Mouse (Mus musculus): ENCODE measurements around the gene Tiam1. TPM values are rescaled to one million over a fixed set of nuclear protein-coding genes. Genes with fewer than 3 reads are reported as not detected.

Tiam1 gene
- polyA plus RNA-seq, 1 experiment: 14.1 TPM

GRCm38 (mm10) chr16:89860708-89861107 is 282.9 kb downstream of the Tiam1 start:
- no peaks in the 10 kb centered on the region for H3K4me1 ChIP-seq (replicated peaks; ENCODE audit: control insufficient read depth, insufficient read depth, low read length)
- H3K27ac ChIP-seq (ENCODE audit: control insufficient read depth, insufficient read depth, low read length): no peak overlapping the region
- H3K4me3 ChIP-seq (ENCODE audit: control insufficient read depth, insufficient read depth, low read length): no peak overlapping the region
- DNase-seq: no peak
- H3K27me3 ChIP-seq (ENCODE audit: control insufficient read depth, insufficient read depth, low read length): no peaks in the 10 kb centered on the region
- WGBS: 94% methylated on average over 6 of the region's 6 CpGs
- TF ChIP-seq CTCF (IDR thresholded peaks at IDR 0.05; ENCODE audit: borderline replicate concordance, control insufficient read depth, extremely low read depth, insufficient read depth, low read length, poor library complexity) (no peak), POLR2A (IDR thresholded peaks at IDR 0.05; ENCODE audit: control insufficient read depth, extremely low read depth, insufficient read depth, low read length, poor library complexity) (no peak)
- H3K36me3 ChIP-seq (ENCODE audit: control insufficient read depth, insufficient read depth, low read length): no peaks in the 10 kb centered on the region

DNA sequence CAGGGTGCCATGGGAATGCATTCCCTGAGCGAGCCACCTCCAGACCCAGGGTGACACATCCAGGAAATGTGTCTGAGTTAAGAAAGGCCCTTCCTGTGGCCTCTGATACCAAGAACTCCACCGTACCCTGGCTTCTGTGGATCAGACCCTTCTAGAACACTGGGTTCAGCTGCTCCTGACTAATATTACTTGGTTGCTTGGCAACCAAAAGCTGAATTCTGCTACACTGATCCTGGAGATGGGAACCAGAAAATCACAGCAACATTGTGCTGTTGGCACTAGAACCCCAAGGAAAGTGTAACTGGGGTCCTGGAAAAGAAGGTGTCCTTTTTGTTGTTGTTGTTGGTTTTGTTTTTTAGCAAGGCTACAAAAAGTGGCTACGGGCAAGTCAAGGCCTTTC is 285.9 kb downstream of the Tiam1 start:
- no peak overlapping the region for H3K4me3 ChIP-seq (ENCODE audit: control insufficient read depth, insufficient read depth, low read length)
- WGBS: 99% methylated on average over 3 of the region's 3 CpGs
- H3K36me3 ChIP-seq (ENCODE audit: control insufficient read depth, insufficient read depth, low read length): no peaks in the 10 kb centered on the region
- H3K27ac ChIP-seq (ENCODE audit: control insufficient read depth, insufficient read depth, low read length): no peak overlapping the region
- TF ChIP-seq CTCF (IDR thresholded peaks at IDR 0.05; ENCODE audit: borderline replicate concordance, control insufficient read depth, extremely low read depth, insufficient read depth, low read length, poor library complexity) (no peak), POLR2A (IDR thresholded peaks at IDR 0.05; ENCODE audit: control insufficient read depth, extremely low read depth, insufficient read depth, low read length, poor library complexity) (no peak)
- H3K27me3 ChIP-seq (ENCODE audit: control insufficient read depth, insufficient read depth, low read length): no peaks in the 10 kb centered on the region
- no peak for DNase-seq
- no peaks in the 10 kb centered on the region for H3K4me1 ChIP-seq (replicated peaks; ENCODE audit: control insufficient read depth, insufficient read depth, low read length)

DNA sequence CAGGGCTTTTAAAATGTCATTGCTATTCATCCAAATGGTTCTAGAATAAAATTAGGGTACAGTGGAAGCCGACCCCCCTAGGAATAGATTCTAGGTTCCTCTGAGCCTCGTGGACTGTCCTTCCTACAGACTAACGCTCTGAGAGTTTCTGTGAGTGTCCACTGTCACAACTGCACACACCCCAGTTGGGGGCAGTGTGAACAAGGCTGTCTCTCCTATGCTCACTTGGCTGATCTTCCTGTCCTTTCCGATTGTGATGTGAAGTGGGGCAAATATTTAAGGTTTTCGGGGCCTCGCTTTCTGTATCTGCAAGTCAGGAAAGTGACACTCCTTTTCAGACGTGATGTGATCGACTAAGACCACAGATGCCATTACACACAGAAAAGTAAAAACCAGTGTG is 288.8 kb downstream of the Tiam1 start:
- DNase-seq: no peak
- WGBS: 93% methylated on average over 8 of the region's 8 CpGs
- no peak overlapping the region for H3K4me3 ChIP-seq (ENCODE audit: control insufficient read depth, insufficient read depth, low read length)
- no peaks in the 10 kb centered on the region for H3K36me3 ChIP-seq (ENCODE audit: control insufficient read depth, insufficient read depth, low read length)
- H3K27ac ChIP-seq (ENCODE audit: control insufficient read depth, insufficient read depth, low read length): no peak overlapping the region
- H3K4me1 ChIP-seq (replicated peaks; ENCODE audit: control insufficient read depth, insufficient read depth, low read length): no peaks in the 10 kb centered on the region
- no peaks in the 10 kb centered on the region for H3K27me3 ChIP-seq (ENCODE audit: control insufficient read depth, insufficient read depth, low read length)
- TF ChIP-seq POLR2A (IDR thresholded peaks at IDR 0.05; ENCODE audit: control insufficient read depth, extremely low read depth, insufficient read depth, low read length, poor library complexity) (no peak), CTCF (IDR thresholded peaks at IDR 0.05; ENCODE audit: borderline replicate concordance, control insufficient read depth, extremely low read depth, insufficient read depth, low read length, poor library complexity) (no peak)

GRCm38 (mm10) chr16:89851333-89851732 is 292.2 kb downstream of the Tiam1 start:
- no peak overlapping the region for H3K27ac ChIP-seq (ENCODE audit: control insufficient read depth, insufficient read depth, low read length)
- WGBS: 94% methylated on average over 9 of the region's 9 CpGs
- TF ChIP-seq CTCF (IDR thresholded peaks at IDR 0.05; ENCODE audit: borderline replicate concordance, control insufficient read depth, extremely low read depth, insufficient read depth, low read length, poor library complexity): no peak
- no peak for TF ChIP-seq POLR2A (IDR thresholded peaks at IDR 0.05; ENCODE audit: control insufficient read depth, extremely low read depth, insufficient read depth, low read length, poor library complexity)
- H3K27me3 ChIP-seq (ENCODE audit: control insufficient read depth, insufficient read depth, low read length): no peaks in the 10 kb centered on the region
- no peaks in the 10 kb centered on the region for H3K36me3 ChIP-seq (ENCODE audit: control insufficient read depth, insufficient read depth, low read length)
- no peak overlapping the region for H3K4me3 ChIP-seq (ENCODE audit: control insufficient read depth, insufficient read depth, low read length)
- no peaks in the 10 kb centered on the region for H3K4me1 ChIP-seq (replicated peaks; ENCODE audit: control insufficient read depth, insufficient read depth, low read length)
- DNase-seq: no peak

DNA sequence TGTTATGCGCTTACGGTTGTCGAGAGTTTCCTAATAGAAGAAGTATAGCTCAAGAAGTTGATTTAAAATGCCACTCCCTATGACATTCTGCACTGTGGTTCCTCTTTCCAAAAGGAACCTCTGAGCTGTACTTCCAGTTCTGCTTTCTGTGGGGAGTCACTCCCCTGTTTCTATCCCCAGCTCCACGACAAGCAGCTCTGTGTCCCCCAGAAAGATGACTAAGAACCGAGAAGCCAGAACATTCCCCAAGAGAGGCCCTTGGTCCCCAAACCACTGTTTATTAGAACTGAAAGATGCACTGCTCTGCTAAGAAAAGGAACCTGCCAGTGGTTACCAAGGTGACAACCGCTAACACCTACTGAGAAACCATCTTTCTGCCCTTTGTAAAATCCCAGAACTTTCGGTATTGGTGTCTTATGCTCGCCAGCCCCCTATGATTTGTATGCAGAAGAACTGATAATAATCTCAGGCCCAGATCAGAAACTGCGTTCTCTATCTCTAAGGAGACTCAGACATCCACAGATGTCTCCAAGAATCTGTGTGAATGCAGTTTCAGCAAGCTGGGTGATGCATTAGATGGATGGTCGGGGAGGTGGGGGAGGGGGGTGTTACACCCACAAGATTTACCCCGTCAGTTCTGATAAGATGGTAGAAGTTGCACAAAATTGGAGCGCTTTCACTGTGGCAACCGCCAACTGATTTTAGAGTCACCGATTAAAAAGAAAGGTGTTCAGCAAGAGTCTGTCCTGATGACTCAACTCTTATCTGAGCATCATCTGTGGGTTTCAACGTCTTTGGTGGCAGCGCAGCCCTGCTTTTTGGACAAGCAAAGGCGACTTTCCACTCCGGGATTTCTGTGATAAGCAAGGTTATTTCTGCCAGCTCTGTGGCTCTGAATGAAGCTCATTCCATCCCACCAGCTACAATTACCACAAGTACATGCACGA is 294.6 kb downstream of the Tiam1 start:
- no peaks in the 10 kb centered on the region for H3K36me3 ChIP-seq (ENCODE audit: control insufficient read depth, insufficient read depth, low read length)
- no peaks in the 10 kb centered on the region for H3K27me3 ChIP-seq (ENCODE audit: control insufficient read depth, insufficient read depth, low read length)
- no peaks in the 10 kb centered on the region for H3K4me1 ChIP-seq (replicated peaks; ENCODE audit: control insufficient read depth, insufficient read depth, low read length)
- TF ChIP-seq POLR2A (IDR thresholded peaks at IDR 0.05; ENCODE audit: control insufficient read depth, extremely low read depth, insufficient read depth, low read length, poor library complexity) (no peak), CTCF (IDR thresholded peaks at IDR 0.05; ENCODE audit: borderline replicate concordance, control insufficient read depth, extremely low read depth, insufficient read depth, low read length, poor library complexity) (no peak)
- WGBS: 56% methylated on average over 19 of the region's 19 CpGs
- no peak overlapping the region for H3K27ac ChIP-seq (ENCODE audit: control insufficient read depth, insufficient read depth, low read length)
- no peak overlapping the region for H3K4me3 ChIP-seq (ENCODE audit: control insufficient read depth, insufficient read depth, low read length)
- no peak for DNase-seq

GRCm38 (mm10) chr16:89848179-89848578 is 295.4 kb downstream of the Tiam1 start:
- no peak overlapping the region for H3K27ac ChIP-seq (ENCODE audit: control insufficient read depth, insufficient read depth, low read length)
- H3K27me3 ChIP-seq (ENCODE audit: control insufficient read depth, insufficient read depth, low read length): no peaks in the 10 kb centered on the region
- no peak overlapping the region for H3K4me3 ChIP-seq (ENCODE audit: control insufficient read depth, insufficient read depth, low read length)
- DNase-seq: no peak
- no peaks in the 10 kb centered on the region for H3K4me1 ChIP-seq (replicated peaks; ENCODE audit: control insufficient read depth, insufficient read depth, low read length)
- WGBS: 94% methylated on average over 3 of the region's 3 CpGs
- no peak for TF ChIP-seq POLR2A (IDR thresholded peaks at IDR 0.05; ENCODE audit: control insufficient read depth, extremely low read depth, insufficient read depth, low read length, poor library complexity)
- no peak for TF ChIP-seq CTCF (IDR thresholded peaks at IDR 0.05; ENCODE audit: borderline replicate concordance, control insufficient read depth, extremely low read depth, insufficient read depth, low read length, poor library complexity)
- no peaks in the 10 kb centered on the region for H3K36me3 ChIP-seq (ENCODE audit: control insufficient read depth, insufficient read depth, low read length)
